Mouse (Mus musculus): ENCODE data around the gene Ttc39b.

DNA sequence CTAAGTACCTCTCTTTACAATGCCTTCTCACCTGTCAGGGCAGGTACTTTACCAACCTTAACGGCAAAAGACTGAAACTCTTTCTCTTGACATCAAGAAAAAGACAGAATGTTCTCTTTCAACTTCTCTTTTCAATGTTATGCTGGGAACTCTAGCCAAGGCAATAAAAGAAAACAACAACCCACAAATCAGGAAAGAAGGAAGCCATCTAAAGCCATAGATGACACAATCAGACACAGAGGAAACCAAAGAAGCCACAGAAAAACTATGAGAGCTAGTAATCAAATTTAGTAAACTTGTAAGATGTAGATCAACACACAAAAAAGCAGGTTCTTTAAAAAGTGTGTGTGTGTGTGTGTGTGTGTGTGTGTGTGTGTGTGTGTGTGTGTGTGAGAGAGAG, 15.3 kb upstream of the Ttc39b start:
- TF ChIP-seq CTCF (IDR thresholded peaks at IDR 0.05; ENCODE audit: low read depth) (no peak), EP300 (optimal IDR thresholded peaks at IDR 0.05) (no peak)

Data from stomach, postnatal 0 days (tissue).